Mouse (Mus musculus): Measurements from ENCODE around the gene Fgfr2.

DNA sequence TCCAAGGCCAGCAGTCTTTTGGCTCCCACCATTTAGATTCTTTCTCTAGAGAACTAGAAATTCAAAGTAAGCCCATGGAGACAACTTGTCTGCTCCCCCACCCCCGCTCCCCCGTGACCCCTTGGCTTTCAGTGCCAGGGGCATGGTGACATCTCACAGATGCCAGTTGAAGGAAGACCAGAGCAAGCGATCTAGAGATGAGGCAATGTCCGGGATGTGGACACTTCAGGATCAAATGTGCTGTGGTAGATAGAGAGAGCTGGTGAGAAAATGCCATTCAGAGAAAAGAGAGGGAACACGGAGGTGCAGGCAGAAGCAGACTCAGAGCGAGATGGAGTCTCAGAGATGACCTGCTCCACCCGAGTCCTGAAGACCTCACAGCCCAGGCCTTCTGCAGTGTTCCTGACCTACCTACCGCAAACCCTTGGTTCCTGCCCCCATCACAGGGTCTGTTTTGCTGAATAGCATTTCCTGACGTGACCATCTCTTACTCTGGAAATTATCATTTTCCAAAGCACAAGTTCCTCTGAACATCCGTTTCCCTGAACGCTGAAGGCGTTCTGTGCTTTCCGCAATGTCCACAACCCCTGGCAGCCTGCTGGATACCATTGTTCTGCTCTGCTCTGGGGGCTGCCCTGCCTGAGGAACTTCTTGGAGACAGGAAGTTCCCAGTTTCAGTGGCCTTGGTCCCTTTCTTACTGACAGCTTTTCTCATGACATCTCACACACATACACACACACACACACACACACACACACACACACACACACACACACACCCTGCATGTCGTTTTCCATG lies 783.9 kb downstream of the Fgfr2 start:
- TF ChIP-seq HCFC1 (IDR thresholded peaks at IDR 0.05; ENCODE audit: borderline replicate concordance, insufficient read depth, low read length) (no peak), ZC3H11A (IDR thresholded peaks at IDR 0.05; ENCODE audit: borderline replicate concordance, low read depth, low read length) (no peak), MAFK (IDR thresholded peaks at IDR 0.05; ENCODE audit: insufficient read depth, low read depth, low read length) (no peak), ZNF384 (IDR thresholded peaks at IDR 0.05; ENCODE audit: low read depth, low read length) (no peak), CHD2 (IDR thresholded peaks at IDR 0.05; ENCODE audit: low read depth, low read length) (no peak)
